Mouse (Mus musculus): ENCODE results near the gene Tmprss12. TPM values are rescaled to one million over a fixed set of nuclear protein-coding genes. Genes with fewer than 3 reads are reported as not detected.
A peak's percentile ranks its signal among the peaks of the same experiment; 100 is the strongest.
"Not testable (repeated sequence)": the region's sequence is repeated elsewhere in the genome, so short reads cannot be mapped to it uniquely, and the experiment has no call there.

Tmprss12 gene
- total RNA-seq, 2 experiments from 2014 or later = not detected

GRCm38 (mm10) chr15:100325235-100325634 lies 44.6 kb downstream of the Tmprss12 start:
- DNase-seq = no peak

- DNase-seq = not testable (repeated sequence)
Observed at GRCm38 (mm10) chr15:100328089-100328488, 47.5 kb downstream of the Tmprss12 start.

GRCm38 (mm10) chr15:100329336-100329735 lies 48.7 kb downstream of the Tmprss12 start:
- DNase-seq = not testable (repeated sequence)

- DNase-seq = no peak
Observed at GRCm38 (mm10) chr15:100330739-100331138, 50.1 kb downstream of the Tmprss12 start.

GRCm38 (mm10) chr15:100332077-100332961 lies 51.7 kb downstream of the Tmprss12 start:
- DNase-seq = not testable (repeated sequence)

GRCm38 (mm10) chr15:100334629-100335028 lies 54.0 kb downstream of the Tmprss12 start, which contains the start of gene Mettl7a3:
Gene Mettl7a3 (plus strand): TSS chr15:100334929.
- DNase-seq = no peak

DNA sequence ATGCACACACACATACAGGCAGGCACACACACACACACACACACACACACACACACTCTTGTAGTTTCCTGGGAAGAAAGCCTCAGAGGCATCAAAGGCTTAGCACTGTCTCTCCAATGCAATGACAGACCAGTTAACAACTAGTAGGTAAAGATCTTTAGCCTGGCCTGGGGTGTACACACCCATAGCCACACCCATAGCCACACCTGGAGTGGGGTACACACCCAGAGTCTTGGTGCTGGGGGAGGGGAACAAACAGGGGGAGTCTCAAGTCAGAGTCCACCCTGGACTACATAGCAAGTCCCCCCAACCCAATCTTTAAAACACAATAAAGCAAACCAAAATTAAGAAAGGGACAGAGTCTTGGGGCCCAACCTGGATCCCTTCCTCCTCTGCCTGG lies 56.7 kb downstream of the Tmprss12 start:
- DNase-seq = not testable (repeated sequence)

- peak; percentile 69 for DNase-seq
Observed at GRCm38 (mm10) chr15:100337847-100338246, 57.2 kb downstream of the Tmprss12 start.

DNA sequence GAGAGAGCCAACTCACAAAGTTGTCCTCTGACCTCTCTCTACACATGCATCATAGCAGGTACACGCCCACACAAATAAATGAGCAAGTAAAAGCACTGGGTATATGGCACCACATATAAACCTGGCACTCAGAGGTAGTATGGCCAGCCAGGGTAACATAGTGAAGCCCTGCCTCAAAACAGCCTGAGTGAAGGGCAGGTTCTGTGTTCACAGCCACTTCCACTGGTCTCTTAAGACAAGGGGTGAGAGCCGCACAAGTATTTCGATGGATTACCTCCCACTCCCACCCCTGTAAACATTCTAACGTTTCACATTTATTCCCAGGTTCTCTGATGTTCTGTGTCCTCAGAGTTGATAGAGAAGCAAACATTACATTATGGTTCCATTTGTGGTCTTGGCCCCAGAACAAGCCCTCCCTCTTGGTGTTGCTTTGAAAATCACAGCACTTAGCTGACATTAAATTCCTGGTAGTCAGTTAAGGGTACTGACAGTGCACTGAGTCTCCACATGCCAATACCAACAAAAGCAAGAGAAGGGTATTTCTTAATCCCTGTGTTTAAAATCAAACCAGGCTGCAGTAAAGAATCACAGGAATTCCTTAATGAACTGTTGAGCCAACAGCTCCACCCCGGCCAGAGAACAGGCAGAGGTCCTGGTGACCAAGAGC lies 60.8 kb downstream of the Tmprss12 start:
- not testable (repeated sequence) for DNase-seq

Other genes starting within 250 kb of the Tmprss12 start
- gene Dip2b, start 242.2 kb upstream of the Tmprss12 start, total RNA-seq (2021) = 10 to 100 TPM; 38.7 to 39.2 TPM
- 10 to 100 TPM; 54.8 to 57.7 TPM for gene Atf1, start 53.0 kb upstream of the Tmprss12 start, total RNA-seq (2021)
- 10 to 100 TPM in 1 of 2 experiments, 1 to 10 TPM in 1; 8.8 to 13.1 TPM for gene Mettl7a1, start 23.3 kb downstream of the Tmprss12 start, total RNA-seq (2021)
- gene Mettl7a3, start 54.1 kb downstream of the Tmprss12 start, total RNA-seq (2021) = not detected
- gene Methig1, start 72.3 kb downstream of the Tmprss12 start, total RNA-seq (2021) = not detected
- under 1 TPM in 1 of 2 experiments, not detected in 1; 0.27 TPM for gene Mettl7a2, start 72.4 kb downstream of the Tmprss12 start, total RNA-seq (2021)
- not detected for gene Higd1c, start 83.7 kb downstream of the Tmprss12 start, total RNA-seq (2021)
- not detected for gene Gm5475, start 141.3 kb downstream of the Tmprss12 start, total RNA-seq (2021)
- 10 to 100 TPM; 40.4 to 43.9 TPM for gene Slc11a2, start 144.2 kb downstream of the Tmprss12 start, total RNA-seq (2021)
- 10 to 100 TPM; 15.3 to 15.8 TPM for gene Letmd1, start 188.2 kb downstream of the Tmprss12 start, total RNA-seq (2021)
- 1 to 10 TPM; 5.9 to 6.5 TPM for gene Csrnp2, start 214.7 kb downstream of the Tmprss12 start, total RNA-seq (2021)

Measured in heart, postnatal 4 days (tissue).